Mouse (Mus musculus) forebrain, embryonic 11.5 days (tissue): ENCODE data around the gene Cacna1c. TPM values are rescaled to one million over a fixed set of nuclear protein-coding genes. Genes with fewer than 3 reads are reported as not detected.

Experiments used
- ATAC-seq: fragments of 200-750 bp; cut with Nextera tagmentation; replicated peaks from 2 replicates; pipeline ENCODE4 v1.8.0; 2017; ENCODE audit warnings: moderate TSS enrichment; ENCODE audit not compliant: low FRiP score
- DNase-seq: peaks from one replicate; pipeline ENCODE4 v3.0.0-alpha.2; 2017; ENCODE audit warnings: low spot score
- H3K27ac ChIP-seq: fragments of 300-500 bp; sonication (generic); 2 replicates; pipeline ENCODE4 v1.5.1; 2014; ENCODE audit warnings: low read depth, low read length
- H3K27me3 ChIP-seq: fragments of 300-500 bp; sonication (generic); 2 replicates; pipeline ENCODE4 v1.6.1; 2014; ENCODE audit warnings: mild to moderate bottlenecking, low read length, mixed read lengths; ENCODE audit not compliant: control insufficient read depth, insufficient read depth
- H3K36me3 ChIP-seq: fragments of 300-500 bp; sonication (generic); 2 replicates; pipeline ENCODE4 v1.6.1; 2014; ENCODE audit warnings: mild to moderate bottlenecking, low read length, moderate library complexity, mixed read lengths; ENCODE audit not compliant: control insufficient read depth, insufficient read depth
- H3K4me1 ChIP-seq: fragments of 300-500 bp; sonication (generic); replicated peaks from 2 replicates; pipeline ENCODE4 v1.6.1; 2014; ENCODE audit warnings: low read length, mixed read lengths; ENCODE audit not compliant: control insufficient read depth, insufficient read depth
- H3K4me2 ChIP-seq: fragments of 300-500 bp; sonication (generic); 2 replicates; pipeline ENCODE4 v1.6.1; 2014; ENCODE audit warnings: low read depth, mild to moderate bottlenecking, low read length, moderate library complexity, mixed read lengths; ENCODE audit not compliant: severe bottlenecking
- H3K4me3 ChIP-seq: fragments of 300-500 bp; sonication (generic); 2 replicates; pipeline ENCODE4 v1.5.1; 2014; ENCODE audit warnings: low read depth, low read length
- H3K9ac ChIP-seq: fragments of 300-500 bp; sonication (generic); 2 replicates; pipeline ENCODE4 v1.6.1; 2014; ENCODE audit warnings: low read length
- H3K9me3 ChIP-seq: fragments of 300-500 bp; sonication (generic); 2 replicates; pipeline ENCODE4 v1.6.1; 2016; ENCODE audit warnings: low read length, mixed read lengths; ENCODE audit not compliant: control insufficient read depth
- WGBS: fragments of 180-500 bp; shearing (Covaris S2); extraction: QIAGEN DNeasy Blood & Tissue Kit; methylation state at CpG from one replicate; pipeline ENCODE4 v1.1.7; 2014; 5-methylcytosine and 5-hydroxymethylcytosine counted together
- polyA plus RNA-seq: library from polyadenylated mRNA; unstranded; fragments of >200 nt; fragmentation: Nextera tagmentation; extraction: Ambion mirVana; gene quantifications from 2 replicates; pipeline ENCODE4 v1.2.1, GENCODE M21; 2014

Gene Cacna1c
- polyA plus RNA-seq, 1 experiment from 2014 or later = 4.8 TPM

- 31% methylated on average over 13 of the region's 13 CpGs for WGBS
- Histone ChIP-seq H3K4me3 (no peak overlapping the region), H3K27ac (no peak overlapping the region), H3K4me2 (no peak overlapping the region), H3K4me1 (0 out of 2 replicates have a peak, but pooled peaks cover 3% of the 10 kb centered on the region), H3K9me3 (no peaks in the 10 kb centered on the region), H3K9ac (no peak overlapping the region), H3K36me3 (no peaks in the 10 kb centered on the region), H3K27me3 (no peaks in the 10 kb centered on the region)
- ATAC-seq (peak; percentile 49), DNase-seq (peak; percentile 88)
Observed at GRCm38 (mm10) chr6:118922328-118923211, 273.6 kb downstream of the Cacna1c start.

GRCm38 (mm10) chr6:118908176-118908575, 288.0 kb downstream of the Cacna1c start:
- WGBS = 87% methylated on average over 4 of the region's 4 CpGs
- H3K36me3 ChIP-seq = no peaks in the 10 kb centered on the region
- ATAC-seq (no peak), DNase-seq (no peak)
- H3K9ac ChIP-seq = no peak overlapping the region
- no peak overlapping the region for H3K4me2 ChIP-seq
- no peak overlapping the region for H3K4me3 ChIP-seq
- no peaks in the 10 kb centered on the region for H3K9me3 ChIP-seq
- H3K4me1 ChIP-seq = no peaks in the 10 kb centered on the region
- no peak overlapping the region for H3K27ac ChIP-seq
- no peaks in the 10 kb centered on the region for H3K27me3 ChIP-seq

- H3K4me2 ChIP-seq = no peak overlapping the region
- ATAC-seq = no peak
- H3K36me3 ChIP-seq = no peaks in the 10 kb centered on the region
- no peaks in the 10 kb centered on the region for H3K4me1 ChIP-seq
- H3K4me3 ChIP-seq = no peak overlapping the region
- H3K27me3 ChIP-seq = no peaks in the 10 kb centered on the region
- 71% methylated on average over 1 of the region's 1 CpGs for WGBS
- no peak overlapping the region for H3K9ac ChIP-seq
- H3K9me3 ChIP-seq = no peaks in the 10 kb centered on the region
- no peak overlapping the region for H3K27ac ChIP-seq
- no peak for DNase-seq
Observed at GRCm38 (mm10) chr6:118907704-118908103, 288.5 kb downstream of the Cacna1c start.

- no peak overlapping the region for H3K4me3 ChIP-seq
- no peak overlapping the region for H3K9ac ChIP-seq
- H3K4me1 ChIP-seq = no peaks in the 10 kb centered on the region
- H3K4me2 ChIP-seq = no peak overlapping the region
- 89% methylated on average over 5 of the region's 5 CpGs for WGBS
- no peaks in the 10 kb centered on the region for H3K9me3 ChIP-seq
- DNase-seq = no peak
- no peaks in the 10 kb centered on the region for H3K36me3 ChIP-seq
- H3K27ac ChIP-seq = no peak overlapping the region
- ATAC-seq = no peak
- no peaks in the 10 kb centered on the region for H3K27me3 ChIP-seq
Observed at GRCm38 (mm10) chr6:118906878-118907277, 289.3 kb downstream of the Cacna1c start.

GRCm38 (mm10) chr6:118899688-118900087, 296.5 kb downstream of the Cacna1c start:
- DNase-seq (no peak), ATAC-seq (no peak)
- H3K4me1 ChIP-seq = no peaks in the 10 kb centered on the region
- H3K36me3 ChIP-seq = no peaks in the 10 kb centered on the region
- no peaks in the 10 kb centered on the region for H3K27me3 ChIP-seq
- 81% methylated on average over 8 of the region's 8 CpGs for WGBS
- no peak overlapping the region for H3K27ac ChIP-seq
- H3K4me2 ChIP-seq = no peak overlapping the region
- no peaks in the 10 kb centered on the region for H3K9me3 ChIP-seq
- no peak overlapping the region for H3K9ac ChIP-seq
- H3K4me3 ChIP-seq = no peak overlapping the region

- WGBS = 55% methylated on average over 5 of the region's 5 CpGs
- H3K27me3 ChIP-seq = no peaks in the 10 kb centered on the region
Observed at GRCm38 (mm10) chr6:118897101-118897500, 299.1 kb downstream of the Cacna1c start.

GRCm38 (mm10) chr6:118894043-118894442, 302.2 kb downstream of the Cacna1c start:
- no peaks in the 10 kb centered on the region for H3K4me1 ChIP-seq
- no peaks in the 10 kb centered on the region for H3K36me3 ChIP-seq
- H3K9ac ChIP-seq = no peak overlapping the region
- ATAC-seq = no peak
- H3K27me3 ChIP-seq = no peaks in the 10 kb centered on the region
- H3K4me3 ChIP-seq = no peak overlapping the region
- 92% methylated on average over 6 of the region's 6 CpGs for WGBS
- no peak overlapping the region for H3K27ac ChIP-seq
- no peaks in the 10 kb centered on the region for H3K9me3 ChIP-seq
- H3K4me2 ChIP-seq = no peak overlapping the region
- DNase-seq = no peak

More at GRCm38 (mm10) chr6:118897101-118897500, 299.1 kb downstream of the Cacna1c start:
- ATAC-seq (no peak), DNase-seq (no peak)
- no peaks in the 10 kb centered on the region for H3K9me3 ChIP-seq
- H3K27ac ChIP-seq = no peak overlapping the region
- H3K36me3 ChIP-seq = no peaks in the 10 kb centered on the region
- H3K4me3 ChIP-seq = no peak overlapping the region
- no peaks in the 10 kb centered on the region for H3K4me1 ChIP-seq
- H3K4me2 ChIP-seq = no peak overlapping the region
- no peak overlapping the region for H3K9ac ChIP-seq

- Histone ChIP-seq H3K9me3 (no peaks in the 10 kb centered on the region), H3K27me3 (no peaks in the 10 kb centered on the region), H3K36me3 (no peaks in the 10 kb centered on the region), H3K9ac (no peak overlapping the region), H3K4me2 (no peak overlapping the region), H3K27ac (no peak overlapping the region), H3K4me1 (no peaks in the 10 kb centered on the region), H3K4me3 (no peak overlapping the region)
- whole genome bisulfite sequencing = 93% methylated on average over 4 of the region's 4 CpGs
- no peak for DNase-seq
- ATAC-seq = no peak
Observed at GRCm38 (mm10) chr6:118889441-118889840, 306.8 kb downstream of the Cacna1c start.

- Histone ChIP-seq H3K4me3 (no peak overlapping the region), H3K9me3 (no peaks in the 10 kb centered on the region), H3K9ac (no peak overlapping the region), H3K4me2 (no peak overlapping the region), H3K4me1 (no peaks in the 10 kb centered on the region), H3K27me3 (no peaks in the 10 kb centered on the region), H3K36me3 (no peaks in the 10 kb centered on the region), H3K27ac (no peak overlapping the region)
- DNase-seq (no peak), ATAC-seq (no peak)
- WGBS = 94% methylated on average over 8 of the region's 8 CpGs
Observed at GRCm38 (mm10) chr6:118887032-118887431, 309.2 kb downstream of the Cacna1c start.
